Mouse (Mus musculus): Measurements from ENCODE around the gene Cnga3.

Gene Cnga3

GRCm38 (mm10) chr1:37214144-37214543 lies at the start of gene Cnga3:
Cnga3 (plus strand) TSS chr1:37214434.
- peak in 1 of 2 experiments; percentile 15 for DNase-seq (ENCODE audit: inconsistent age in 2 of 2, low spot score in 1 of 2)

DNA sequence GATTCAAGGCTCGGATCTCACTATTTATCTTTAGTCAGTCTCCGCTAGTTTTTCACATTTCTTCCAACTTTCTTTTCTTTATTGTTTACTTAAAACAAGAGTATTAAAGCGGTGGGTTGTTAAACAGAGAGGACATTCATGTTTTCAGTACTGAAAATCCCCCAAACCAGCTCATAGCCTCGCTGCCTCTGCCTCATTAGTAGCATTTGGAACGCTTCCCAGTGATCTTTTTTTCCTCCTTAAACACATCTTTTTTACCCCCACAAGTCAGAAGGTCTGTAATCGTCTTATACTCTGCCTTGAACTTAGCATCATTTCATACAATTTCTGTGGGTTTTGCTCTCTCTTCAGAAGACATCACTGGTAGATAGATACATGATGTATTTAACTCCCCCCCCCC lies 48.2 kb upstream of the Cnga3 start:
- DNase-seq (ENCODE audit: inconsistent age in 2 of 2, low spot score in 1 of 2) = no peak

- DNase-seq (ENCODE audit: inconsistent age in 2 of 2, low spot score in 1 of 2) = no peak
These were observed 46.3 kb upstream of the Cnga3 start for GRCm38 (mm10) chr1:37167918-37168317.

GRCm38 (mm10) chr1:37177874-37178273 lies 36.4 kb upstream of the Cnga3 start:
- DNase-seq (ENCODE audit: inconsistent age in 2 of 2, low spot score in 1 of 2) = no peak

GRCm38 (mm10) chr1:37179852-37180251 lies 34.4 kb upstream of the Cnga3 start:
- DNase-seq (ENCODE audit: inconsistent age in 2 of 2, low spot score in 1 of 2) = no peak

DNA sequence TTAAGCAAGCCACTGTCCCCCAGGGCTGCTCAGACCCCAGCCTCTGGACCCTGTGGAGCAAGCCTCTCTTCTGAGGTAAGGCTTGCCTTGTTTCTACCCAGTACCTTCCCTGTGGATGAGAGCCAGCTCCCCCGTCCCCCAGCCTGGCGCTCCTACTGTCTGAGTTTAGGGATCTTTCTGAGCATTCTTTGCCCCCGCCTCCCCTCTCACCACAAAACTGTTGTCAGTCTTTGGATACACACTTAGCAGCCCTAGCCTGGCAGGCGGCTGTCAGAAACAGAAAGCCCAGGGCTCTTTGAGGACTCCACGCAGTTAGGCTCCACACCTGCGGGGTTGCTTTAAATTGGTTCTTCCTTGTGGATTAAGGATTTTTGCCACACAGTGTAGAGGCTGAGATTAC lies 27.2 kb upstream of the Cnga3 start:
- DNase-seq (ENCODE audit: inconsistent age in 2 of 2, low spot score in 1 of 2) = no peak

DNA sequence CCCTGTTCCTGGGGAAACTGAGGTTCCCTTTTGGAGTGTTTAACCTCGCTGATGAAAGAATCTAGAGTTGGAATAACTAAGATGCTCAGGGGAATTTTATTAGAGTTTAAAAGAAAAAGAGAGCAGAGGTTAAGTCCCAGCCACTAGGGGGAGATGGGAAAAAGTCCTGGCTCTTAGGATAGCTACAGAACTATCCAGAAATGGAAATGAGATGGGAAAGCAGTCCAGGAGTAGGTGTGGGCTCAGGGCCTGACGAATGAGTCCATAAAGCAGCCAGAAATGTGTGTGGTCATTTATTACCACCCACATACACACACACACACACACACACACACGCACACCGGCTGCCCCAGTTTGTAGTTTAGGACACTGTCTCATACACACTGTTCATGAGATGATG lies 19.6 kb upstream of the Cnga3 start:
- peak in 1 of 2 experiments; percentile 40 for DNase-seq (ENCODE audit: inconsistent age in 2 of 2, low spot score in 1 of 2)

- no peak for DNase-seq (ENCODE audit: inconsistent age in 2 of 2, low spot score in 1 of 2)
These were observed 12.8 kb upstream of the Cnga3 start for GRCm38 (mm10) chr1:37201406-37201805.

- no peak for DNase-seq (ENCODE audit: inconsistent age in 2 of 2, low spot score in 1 of 2)
These were observed 6.5 kb upstream of the Cnga3 start for GRCm38 (mm10) chr1:37207743-37208142.

GRCm38 (mm10) chr1:37212375-37212774 lies 1.9 kb upstream of the Cnga3 start:
- no peak for DNase-seq (ENCODE audit: inconsistent age in 2 of 2, low spot score in 1 of 2)

DNA sequence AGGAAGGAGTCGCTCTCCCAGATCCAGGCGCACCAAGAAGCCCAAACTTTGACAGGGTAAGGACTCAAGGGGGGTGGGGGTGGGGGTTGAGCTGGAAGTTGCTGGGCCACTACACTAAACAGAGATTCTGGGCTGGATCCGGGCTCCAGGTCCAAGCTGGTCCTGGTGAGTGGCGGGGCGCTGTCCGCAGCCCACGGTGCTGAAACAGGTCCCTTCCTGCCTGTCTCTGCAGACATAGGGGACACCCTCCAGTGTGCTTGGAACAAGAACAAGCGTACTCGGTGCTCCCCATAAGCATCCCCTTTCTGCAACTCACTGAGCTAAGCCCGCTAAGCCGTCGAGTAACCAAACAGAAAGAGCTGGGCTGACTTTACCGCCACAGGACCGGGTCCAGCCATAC lies 4.2 kb downstream of the Cnga3 start:
- peak; percentile 51 to 80 for DNase-seq (ENCODE audit: inconsistent age in 2 of 2, low spot score in 1 of 2)

- DNase-seq (ENCODE audit: inconsistent age in 2 of 2, low spot score in 1 of 2) = no peak
These were observed 5.4 kb downstream of the Cnga3 start for GRCm38 (mm10) chr1:37219593-37219992.

DNA sequence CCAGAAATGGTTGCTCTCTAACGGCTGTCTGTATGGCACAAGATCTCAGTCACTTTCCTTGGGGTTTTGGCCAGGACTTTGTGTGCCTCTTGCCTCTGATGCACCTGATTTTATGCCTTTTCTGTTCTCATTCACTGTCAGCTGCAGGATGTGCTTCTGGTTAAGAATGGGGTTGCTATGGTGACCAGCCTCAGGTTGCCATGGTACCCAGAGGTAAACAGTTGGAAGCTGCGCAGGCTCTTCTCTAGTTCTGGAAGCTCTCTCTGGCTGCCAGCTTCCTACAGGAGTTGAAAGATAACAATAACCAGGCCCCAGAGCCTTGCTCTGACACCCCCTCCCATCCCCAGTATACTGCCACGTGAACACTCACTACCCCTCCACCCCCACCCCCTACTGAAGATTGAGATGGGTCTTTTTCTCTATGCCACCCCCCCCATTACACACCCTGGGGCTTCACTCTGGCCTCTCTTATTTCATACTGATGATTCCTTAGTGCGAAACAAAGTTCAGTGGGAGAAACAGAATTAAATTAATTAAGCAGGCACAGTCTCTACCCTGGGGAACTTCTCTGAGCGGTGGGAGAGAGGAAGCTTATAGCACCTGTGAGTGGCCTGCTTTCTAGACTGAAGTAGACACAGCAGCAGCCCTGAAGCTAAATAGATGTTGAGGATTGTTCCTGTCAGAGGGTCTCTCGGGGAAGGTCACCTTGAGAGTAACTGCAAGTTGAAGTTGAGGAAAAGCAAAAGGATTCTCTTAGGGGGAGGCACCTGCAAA lies 6.1 kb downstream of the Cnga3 start:
- peak; percentile 43 to 59 for DNase-seq (ENCODE audit: inconsistent age in 2 of 2, low spot score in 1 of 2)

- no peak for DNase-seq (ENCODE audit: inconsistent age in 2 of 2, low spot score in 1 of 2)
These were observed 7.8 kb downstream of the Cnga3 start for GRCm38 (mm10) chr1:37222002-37222401.

DNA sequence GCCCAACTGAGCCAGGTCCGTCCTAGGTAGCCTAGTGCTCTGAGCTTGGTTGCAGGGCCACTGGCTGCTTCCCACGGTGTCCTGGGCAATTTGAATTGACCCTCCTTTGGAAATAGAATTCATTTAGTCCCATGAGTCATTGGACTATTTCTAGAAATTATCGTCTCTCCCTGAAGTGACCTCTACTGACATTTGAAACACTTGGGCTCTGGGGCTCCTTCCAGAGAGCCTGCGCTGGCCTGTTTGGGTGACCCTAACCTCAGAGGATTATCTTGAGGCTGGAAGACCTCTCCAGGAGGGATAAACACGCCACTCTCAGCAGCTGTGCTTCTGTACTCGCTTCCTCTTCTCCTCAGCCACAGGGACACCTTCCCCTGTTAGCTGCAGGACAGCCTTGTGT lies 16.2 kb downstream of the Cnga3 start:
- DNase-seq (ENCODE audit: inconsistent age in 2 of 2, low spot score in 1 of 2) = no peak

DNA sequence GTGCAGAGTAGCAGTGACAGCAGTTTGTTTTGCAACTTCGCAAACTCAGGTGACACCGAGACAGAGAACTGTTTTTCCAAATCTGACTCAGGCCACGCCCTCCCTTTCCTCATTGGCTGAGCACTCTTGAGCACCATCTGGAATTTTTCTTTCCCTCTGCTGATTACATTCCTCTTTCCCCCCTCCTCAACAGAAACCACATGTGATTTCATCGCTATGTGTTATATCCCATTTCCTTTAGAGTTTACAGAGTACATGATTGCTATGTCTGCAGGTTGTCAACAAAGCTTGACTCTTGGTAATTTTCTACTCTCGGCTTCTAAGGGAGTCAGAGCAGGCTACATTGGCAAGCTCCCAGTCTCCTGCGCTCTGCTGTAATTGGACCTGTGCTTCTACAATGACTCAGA lies 17.1 kb downstream of the Cnga3 start:
- peak in 1 of 2 experiments; percentile 62 for DNase-seq (ENCODE audit: inconsistent age in 2 of 2, low spot score in 1 of 2)

DNA sequence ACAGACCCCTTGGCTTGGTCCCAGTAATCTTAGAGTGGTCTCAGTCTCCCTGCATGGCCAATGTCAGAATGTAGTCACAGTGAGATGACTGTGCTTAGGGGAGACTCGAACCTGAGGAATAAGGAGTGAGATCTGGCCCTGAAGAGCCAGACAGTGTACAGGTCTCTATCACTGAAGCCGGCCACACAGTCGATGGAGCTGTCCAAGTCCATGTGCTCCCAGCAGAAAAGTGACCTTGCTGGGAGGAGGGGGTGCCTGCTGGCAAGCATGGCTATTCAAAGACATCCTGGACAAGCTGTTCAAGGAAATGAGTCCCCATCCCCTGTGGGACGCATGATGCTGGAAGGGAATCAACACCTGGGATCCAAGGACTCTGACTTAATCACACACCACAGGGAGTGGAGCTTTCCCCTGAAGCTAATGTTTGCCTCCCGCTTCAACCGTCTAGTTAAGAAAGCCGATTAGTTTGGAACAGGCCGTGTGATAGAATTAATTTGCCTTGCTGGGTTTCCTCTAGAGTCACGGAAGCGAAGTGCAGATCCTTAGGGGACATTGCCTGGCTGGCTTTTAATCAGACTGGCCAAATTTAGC lies 24.9 kb downstream of the Cnga3 start:
- DNase-seq (ENCODE audit: inconsistent age in 2 of 2, low spot score in 1 of 2) = no peak

DNA sequence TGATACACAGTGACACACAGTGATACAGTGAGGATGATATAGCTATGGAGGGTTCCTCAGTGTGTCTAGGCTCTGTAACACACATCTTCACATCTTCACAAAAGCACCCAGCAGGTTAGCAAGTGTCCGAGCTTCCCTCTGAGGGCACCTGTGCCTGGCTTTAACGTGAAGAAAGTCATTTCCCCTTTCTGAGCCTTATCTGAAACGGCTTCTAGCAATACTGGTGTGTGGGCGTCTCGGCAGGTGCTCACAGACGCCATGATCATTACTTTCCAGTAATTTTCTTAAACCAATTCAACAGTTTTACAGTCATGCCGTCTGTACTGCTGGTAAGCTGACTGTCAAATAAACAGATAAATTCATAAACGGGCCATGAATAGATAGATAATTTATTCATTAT lies 28.0 kb downstream of the Cnga3 start:
- DNase-seq (ENCODE audit: inconsistent age in 2 of 2, low spot score in 1 of 2) = no peak

DNA sequence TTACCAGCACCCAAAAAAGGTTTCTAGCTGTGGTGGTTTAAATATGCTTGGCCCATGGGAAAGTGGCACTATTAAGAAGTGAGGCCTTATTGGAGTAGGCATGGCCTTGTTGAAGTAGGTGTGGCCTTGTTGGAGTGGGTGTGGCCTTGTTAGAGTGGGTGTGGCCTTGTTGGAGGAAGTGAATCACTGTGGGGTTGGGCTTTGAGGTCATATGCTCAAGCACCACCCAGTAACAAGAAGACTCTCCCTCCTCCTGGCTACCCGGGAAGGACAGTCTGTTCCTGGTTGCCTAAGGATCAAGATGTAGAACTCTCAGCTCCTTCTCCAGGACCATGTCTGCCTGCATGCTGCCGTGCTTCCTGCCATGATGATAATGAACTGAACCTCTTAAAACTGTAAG lies 32.2 kb downstream of the Cnga3 start:
- DNase-seq (ENCODE audit: inconsistent age in 2 of 2, low spot score in 1 of 2) = no peak

- no peak for DNase-seq (ENCODE audit: inconsistent age in 2 of 2, low spot score in 1 of 2)
These were observed 34.2 kb downstream of the Cnga3 start for GRCm38 (mm10) chr1:37248406-37248805.

DNA sequence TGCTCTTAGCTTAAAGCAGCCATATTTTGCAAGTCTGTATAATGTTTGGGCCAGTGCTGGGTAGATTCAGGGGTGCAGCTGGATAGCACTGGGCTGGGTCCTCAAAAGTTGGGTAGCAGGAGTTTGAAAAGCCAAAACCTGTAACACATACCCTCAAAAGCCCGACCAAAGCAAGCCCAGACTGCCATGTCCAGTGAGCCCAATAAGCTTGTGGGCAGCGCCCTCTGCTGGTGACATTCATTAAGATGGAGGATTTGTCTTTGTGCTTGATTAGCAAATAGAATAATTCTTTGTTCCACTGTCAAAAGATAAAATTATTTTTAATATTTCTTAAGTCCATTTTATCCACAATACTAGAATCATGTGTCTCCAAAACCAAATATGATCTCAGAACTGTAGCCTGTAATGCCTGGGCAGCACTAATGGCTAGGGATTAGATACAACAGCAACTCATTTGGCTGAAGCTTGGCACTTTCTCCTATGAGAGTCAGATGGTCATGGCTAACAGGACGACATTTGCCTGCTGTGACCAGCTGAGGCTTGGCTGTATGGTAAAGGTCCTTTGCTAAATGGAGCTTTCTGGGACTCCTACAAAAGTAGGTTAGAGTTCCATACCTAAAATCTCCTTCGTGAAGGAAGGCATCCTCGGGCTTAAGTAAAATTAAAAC lies 36.5 kb downstream of the Cnga3 start:
- DNase-seq (ENCODE audit: inconsistent age in 2 of 2, low spot score in 1 of 2) = peak; percentile 74 to 94

GRCm38 (mm10) chr1:37258443-37258842 lies 44.2 kb downstream of the Cnga3 start:
- no peak for DNase-seq (ENCODE audit: inconsistent age in 2 of 2, low spot score in 1 of 2)

Data from adrenal gland, adult (tissue).